Mouse (Mus musculus) myocyte (in vitro differentiated cells): ENCODE measurements at regions not wholly inside any gene's neighbourhood (a gene's known extent, or its start where the extent isn't known, plus 50 kb on each side); places are given as distances from the start of the nearest gene placed in this dataset.

Experiments used
- CEBPB ChIP-seq: IDR thresholded peaks from 2 replicates; pipeline ENCODE4 v1.6.1; 2011; ENCODE audit warnings: mild to moderate bottlenecking, moderate library complexity; ENCODE audit not compliant: poor library complexity, insufficient read depth, severe bottlenecking
- MAX ChIP-seq: IDR thresholded peaks from one replicate; pipeline ENCODE4 v1.6.1; 2011; ENCODE audit warnings: low read depth, mild to moderate bottlenecking, control low read depth
- MYOD1 ChIP-seq, 3 experiments: IDR thresholded peaks; one replicate each; pipeline ENCODE4 v1.6.1; 2011; ENCODE audit warnings: control low read depth in 2 of 3, low read depth in 2 of 3, mild to moderate bottlenecking in 2 of 3, moderate library complexity in 1 of 3; ENCODE audit not compliant: insufficient read length in 2 of 3, control insufficient read depth in 1 of 3
- POLR2A ChIP-seq: IDR thresholded peaks from one replicate; pipeline ENCODE4 v1.6.1; 2011; ENCODE audit warnings: low read depth, mild to moderate bottlenecking, control low read depth, moderate library complexity; ENCODE audit not compliant: insufficient read length
- TCF12 ChIP-seq: IDR thresholded peaks from one replicate; pipeline ENCODE4 v1.6.1; 2011; ENCODE audit warnings: mild to moderate bottlenecking, control low read depth; ENCODE audit not compliant: poor library complexity, insufficient read depth, severe bottlenecking
- TCF3 ChIP-seq: IDR thresholded peaks from one replicate; pipeline ENCODE4 v1.6.1; 2011; ENCODE audit warnings: low read depth, control low read depth; ENCODE audit not compliant: insufficient read length
- USF1 ChIP-seq: IDR thresholded peaks from one replicate; pipeline ENCODE4 v1.6.1; 2011; ENCODE audit warnings: low read depth, mild to moderate bottlenecking, control low read depth, moderate library complexity

- TF ChIP-seq MAX (no peak), POLR2A (no peak), TCF12 (no peak), MYOD1 (IDR thresholded peaks at IDR 0.05; ENCODE audit: control insufficient read depth in 1 of 3, insufficient read length in 2 of 3, low read depth in 2 of 3) (no peak), USF1 (no peak), CEBPB (no peak), TCF3 (no peak)
Observed at GRCm38 (mm10) chr2:21100248-21100808, 104.8 kb downstream of the Enkur start.
